Mouse (Mus musculus) hindbrain, embryonic 10.5 days (tissue): Measurements from ENCODE around the gene Gpc6. TPM values are rescaled to one million over a fixed set of nuclear protein-coding genes. Genes with fewer than 3 reads are reported as not detected.
A peak's percentile ranks its signal among the peaks of the same experiment; 100 is the strongest.

Experiments used
- DNase-seq: peaks from one replicate; pipeline ENCODE4 v3.0.0-alpha.2; 2017; ENCODE audit warnings: low spot score
- H3K27ac ChIP-seq: fragments of 300-500 bp; sonication (generic); 2 replicates; pipeline ENCODE4 v1.5.1; 2016; ENCODE audit warnings: mild to moderate bottlenecking, moderate library complexity
- H3K27me3 ChIP-seq: fragments of 300-500 bp; sonication (generic); 2 replicates; pipeline ENCODE4 v1.6.1; 2016; ENCODE audit warnings: mild to moderate bottlenecking; ENCODE audit not compliant: poor library complexity, insufficient read depth, severe bottlenecking
- H3K36me3 ChIP-seq: fragments of 300-500 bp; sonication (generic); 2 replicates; pipeline ENCODE4 v1.6.1; 2016; ENCODE audit warnings: mild to moderate bottlenecking, moderate library complexity
- H3K4me1 ChIP-seq: fragments of 300-500 bp; sonication (generic); replicated peaks from 2 replicates; pipeline ENCODE4 v1.6.1; 2016; ENCODE audit warnings: mild to moderate bottlenecking
- H3K4me3 ChIP-seq: fragments of 300-500 bp; sonication (generic); 2 replicates; pipeline ENCODE4 v1.5.1; 2016; ENCODE audit warnings: mild to moderate bottlenecking, moderate library complexity
- H3K9me3 ChIP-seq: fragments of 300-500 bp; sonication (generic); 2 replicates; pipeline ENCODE4 v1.6.1; 2016; ENCODE audit warnings: mild to moderate bottlenecking, moderate library complexity
- WGBS: fragments of 180-500 bp; shearing (Covaris S2); methylation state at CpG from one replicate; pipeline ENCODE4 v1.1.7; 2016; 5-methylcytosine and 5-hydroxymethylcytosine counted together
- polyA plus RNA-seq: library from polyadenylated mRNA; unstranded; fragments of >200 nt; fragmentation: Nextera tagmentation; extraction: Ambion mirVana; gene quantifications from 2 replicates; pipeline ENCODE4 v1.2.1, GENCODE M21; 2016

The Gpc6 gene
- polyA plus RNA-seq, 1 experiment from 2014 or later, result 34.3 TPM

- 92% methylated on average over 18 of the region's 18 CpGs for WGBS
- no peak for DNase-seq
- Histone ChIP-seq H3K4me3 (no peak overlapping the region), H3K27me3 (no peaks in the 10 kb centered on the region), H3K4me1 (no peaks in the 10 kb centered on the region), H3K9me3 (no peaks in the 10 kb centered on the region), H3K36me3 (no peaks in the 10 kb centered on the region), H3K27ac (no peak overlapping the region)
These were observed 444.3 kb downstream of the Gpc6 start for GRCm38 (mm10) chr14:117369331-117369866.

- 38% methylated on average over 4 of the region's 4 CpGs for WGBS
- H3K4me3 ChIP-seq, result no peak overlapping the region
- H3K27ac ChIP-seq, result no peak overlapping the region
- no peaks in the 10 kb centered on the region for H3K9me3 ChIP-seq
- H3K4me1 ChIP-seq, result peaks cover 9% of the 10 kb centered on the region
- DNase-seq, result no peak
- no peaks in the 10 kb centered on the region for H3K36me3 ChIP-seq
- no peaks in the 10 kb centered on the region for H3K27me3 ChIP-seq
These were observed 451.8 kb downstream of the Gpc6 start for GRCm38 (mm10) chr14:117376822-117377376.

GRCm38 (mm10) chr14:117379979-117380378, 454.9 kb downstream of the Gpc6 start:
- Histone ChIP-seq H3K9me3 (no peaks in the 10 kb centered on the region), H3K4me1 (peaks cover 30% of the 10 kb centered on the region), H3K36me3 (no peaks in the 10 kb centered on the region), H3K27ac (no peak overlapping the region), H3K27me3 (no peaks in the 10 kb centered on the region), H3K4me3 (no peak overlapping the region)
- WGBS, result 77% methylated on average over 6 of the region's 6 CpGs
- DNase-seq, result no peak

GRCm38 (mm10) chr14:117383188-117383587, 458.1 kb downstream of the Gpc6 start:
- Histone ChIP-seq H3K27ac (no peak overlapping the region), H3K9me3 (no peaks in the 10 kb centered on the region), H3K4me1 (peaks cover 21% of the 10 kb centered on the region), H3K4me3 (no peak overlapping the region), H3K36me3 (no peaks in the 10 kb centered on the region), H3K27me3 (no peaks in the 10 kb centered on the region)
- DNase-seq, result peak; percentile 35
- WGBS, result 48% methylated on average over 7 of the region's 7 CpGs

GRCm38 (mm10) chr14:117384096-117384770, 459.1 kb downstream of the Gpc6 start:
- H3K27ac ChIP-seq, result no peak overlapping the region
- H3K4me1 ChIP-seq, result peaks cover 21% of the 10 kb centered on the region
- no peaks in the 10 kb centered on the region for H3K27me3 ChIP-seq
- peak; percentile 41 for DNase-seq
- H3K36me3 ChIP-seq, result no peaks in the 10 kb centered on the region
- no peak overlapping the region for H3K4me3 ChIP-seq
- 35% methylated on average over 8 of the region's 8 CpGs for WGBS
- H3K9me3 ChIP-seq, result no peaks in the 10 kb centered on the region

- DNase-seq, result no peak
- Histone ChIP-seq H3K27me3 (no peaks in the 10 kb centered on the region), H3K27ac (no peak overlapping the region), H3K4me1 (peaks cover 21% of the 10 kb centered on the region), H3K36me3 (no peaks in the 10 kb centered on the region), H3K9me3 (no peaks in the 10 kb centered on the region), H3K4me3 (no peak overlapping the region)
These were observed 460.7 kb downstream of the Gpc6 start for GRCm38 (mm10) chr14:117385731-117386270.

- Histone ChIP-seq H3K4me1 (no peaks in the 10 kb centered on the region), H3K27me3 (no peaks in the 10 kb centered on the region), H3K36me3 (no peaks in the 10 kb centered on the region), H3K9me3 (no peaks in the 10 kb centered on the region), H3K4me3 (no peak overlapping the region), H3K27ac (no peak overlapping the region)
- 95% methylated on average over 3 of the region's 3 CpGs for WGBS
- DNase-seq, result no peak
These were observed 465.7 kb downstream of the Gpc6 start for GRCm38 (mm10) chr14:117390794-117391320.

GRCm38 (mm10) chr14:117391412-117391811, 466.3 kb downstream of the Gpc6 start:
- 84% methylated on average over 4 of the region's 4 CpGs for WGBS
- Histone ChIP-seq H3K27me3 (no peaks in the 10 kb centered on the region), H3K36me3 (no peaks in the 10 kb centered on the region), H3K4me3 (no peak overlapping the region), H3K4me1 (no peaks in the 10 kb centered on the region), H3K27ac (no peak overlapping the region), H3K9me3 (no peaks in the 10 kb centered on the region)
- no peak for DNase-seq

- Histone ChIP-seq H3K27me3 (no peaks in the 10 kb centered on the region), H3K4me1 (no peaks in the 10 kb centered on the region), H3K27ac (no peak overlapping the region), H3K4me3 (no peak overlapping the region), H3K9me3 (no peaks in the 10 kb centered on the region), H3K36me3 (no peaks in the 10 kb centered on the region)
- 90% methylated on average over 3 of the region's 3 CpGs for WGBS
- no peak for DNase-seq
These were observed 472.1 kb downstream of the Gpc6 start for GRCm38 (mm10) chr14:117397165-117397564.

GRCm38 (mm10) chr14:117407824-117408524, 482.9 kb downstream of the Gpc6 start:
- no peak overlapping the region for H3K27ac ChIP-seq
- no peak overlapping the region for H3K4me3 ChIP-seq
- H3K9me3 ChIP-seq, result no peaks in the 10 kb centered on the region
- 79% methylated on average over 9 of the region's 9 CpGs for WGBS
- no peak for DNase-seq
- H3K36me3 ChIP-seq, result no peaks in the 10 kb centered on the region
- H3K27me3 ChIP-seq, result no peaks in the 10 kb centered on the region
- H3K4me1 ChIP-seq, result no peaks in the 10 kb centered on the region

GRCm38 (mm10) chr14:117408525-117408835, 483.4 kb downstream of the Gpc6 start:
- Histone ChIP-seq H3K27ac (no peak overlapping the region), H3K4me1 (no peaks in the 10 kb centered on the region), H3K9me3 (no peaks in the 10 kb centered on the region), H3K4me3 (no peak overlapping the region), H3K36me3 (no peaks in the 10 kb centered on the region), H3K27me3 (no peaks in the 10 kb centered on the region)
- 83% methylated on average over 3 of the region's 3 CpGs for WGBS
- no peak for DNase-seq

- Histone ChIP-seq H3K4me1 (no peaks in the 10 kb centered on the region), H3K9me3 (no peaks in the 10 kb centered on the region), H3K4me3 (no peak overlapping the region), H3K36me3 (no peaks in the 10 kb centered on the region), H3K27ac (no peak overlapping the region), H3K27me3 (no peaks in the 10 kb centered on the region)
- no peak for DNase-seq
- WGBS, result 93% methylated on average over 2 of the region's 2 CpGs
These were observed 484.7 kb downstream of the Gpc6 start for GRCm38 (mm10) chr14:117409778-117410177.

GRCm38 (mm10) chr14:117410511-117410910, 485.4 kb downstream of the Gpc6 start:
- no peaks in the 10 kb centered on the region for H3K9me3 ChIP-seq
- 96% methylated on average over 2 of the region's 2 CpGs for WGBS
- no peak for DNase-seq
- no peak overlapping the region for H3K27ac ChIP-seq
- H3K4me1 ChIP-seq, result no peaks in the 10 kb centered on the region
- H3K27me3 ChIP-seq, result no peaks in the 10 kb centered on the region
- no peak overlapping the region for H3K4me3 ChIP-seq
- H3K36me3 ChIP-seq, result no peaks in the 10 kb centered on the region
